Mouse (Mus musculus) stomach, postnatal 0 days (tissue): ENCODE results near the gene Pde4b. TPM values are rescaled to one million over a fixed set of nuclear protein-coding genes. Genes with fewer than 3 reads are reported as not detected.

Source experiments
- ATAC-seq: fragments of 200-750 bp; cut with Nextera tagmentation; 2 replicates; pipeline ENCODE4 v1.8.0; 2017; ENCODE audit not compliant: low FRiP score, low TSS enrichment
- DNase-seq: peaks from one replicate; pipeline ENCODE4 v3.0.0-alpha.2; 2016; ENCODE audit warnings: low spot score
- H3K27ac ChIP-seq: fragments of 300-500 bp; sonication (generic); replicated peaks from 2 replicates; pipeline ENCODE4 v1.5.1; 2014; ENCODE audit warnings: mild to moderate bottlenecking, control low read depth
- H3K27me3 ChIP-seq: fragments of 300-500 bp; sonication (generic); 2 replicates; pipeline ENCODE4 v1.6.1; 2014; ENCODE audit warnings: low read length; ENCODE audit not compliant: control insufficient read depth, insufficient read depth
- H3K36me3 ChIP-seq: fragments of 300-500 bp; sonication (generic); 2 replicates; pipeline ENCODE4 v1.6.1; 2014; ENCODE audit warnings: low read length, mixed read lengths; ENCODE audit not compliant: control insufficient read depth, insufficient read depth
- H3K4me1 ChIP-seq: fragments of 300-500 bp; sonication (generic); replicated peaks from 2 replicates; pipeline ENCODE4 v1.6.1; 2014; ENCODE audit warnings: antibody characterized with exemption; ENCODE audit not compliant: control insufficient read depth, insufficient read depth
- H3K4me2 ChIP-seq: fragments of 300-500 bp; sonication (generic); replicated peaks from 2 replicates; pipeline ENCODE4 v1.6.1; 2014; ENCODE audit warnings: low read depth, mild to moderate bottlenecking, control low read depth, moderate library complexity
- H3K4me3 ChIP-seq: fragments of 300-500 bp; sonication (generic); 2 replicates; pipeline ENCODE4 v1.5.1; 2014; ENCODE audit warnings: low read depth, low read length, control low read depth
- H3K9ac ChIP-seq: fragments of 300-500 bp; sonication (generic); 2 replicates; pipeline ENCODE4 v1.6.1; 2014; ENCODE audit warnings: mild to moderate bottlenecking, low read length, control low read depth, mixed read lengths
- H3K9me3 ChIP-seq: fragments of 300-500 bp; sonication (generic); 2 replicates; pipeline ENCODE4 v1.6.1; 2016; ENCODE audit warnings: low read length; ENCODE audit not compliant: control insufficient read depth
- CTCF ChIP-seq: IDR thresholded peaks from 2 replicates; pipeline ENCODE4 v1.5.1; 2016; ENCODE audit warnings: antibody characterized with exemption, low read depth, mild to moderate bottlenecking, moderate library complexity
- EP300 ChIP-seq: optimal IDR thresholded peaks from 2 replicates; pipeline ENCODE3; 2016; ENCODE audit warnings: antibody characterized with exemption
- WGBS: fragments of 180-500 bp; shearing (Covaris S2); extraction: QIAGEN DNeasy Blood & Tissue Kit; methylation state at CpG from one replicate; pipeline ENCODE4 v1.1.7; 2014; 5-methylcytosine and 5-hydroxymethylcytosine counted together
- polyA plus RNA-seq: library from polyadenylated mRNA; unstranded; fragments of >200 nt; fragmentation: Nextera tagmentation; extraction: Ambion mirVana; gene quantifications from 2 replicates; pipeline ENCODE4 v1.2.1, GENCODE M21; 2015

The Pde4b gene
- polyA plus RNA-seq, 1 experiment from 2014 or later: 9.1 TPM

DNA sequence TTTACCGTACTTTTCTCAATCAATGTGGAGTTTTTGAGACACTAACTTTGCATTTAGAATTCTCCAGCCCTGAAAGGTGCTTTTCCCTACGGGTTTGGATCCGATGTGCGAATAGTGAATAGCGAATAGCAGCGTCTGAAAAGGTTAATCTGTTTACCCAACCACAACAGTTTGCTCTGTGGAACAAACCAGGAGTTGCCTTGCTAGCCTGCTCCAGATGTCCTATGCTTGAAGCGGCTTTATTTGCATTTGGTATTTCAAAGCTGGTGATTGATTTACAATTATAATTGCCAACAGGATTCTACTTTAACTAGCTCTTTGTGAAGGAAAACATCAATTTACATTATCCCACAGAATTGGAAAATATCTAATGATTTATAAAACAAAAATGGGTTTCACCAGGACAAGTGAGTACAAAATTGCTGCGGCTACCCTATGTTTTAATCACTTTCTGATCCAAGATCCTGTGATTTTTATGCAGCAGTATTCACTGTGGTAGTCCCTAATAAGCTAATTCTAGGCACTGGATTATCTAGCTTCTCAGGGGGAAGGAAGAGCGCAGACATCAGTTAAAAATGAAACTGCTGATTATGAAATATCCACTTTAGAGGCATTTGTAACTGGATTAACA lies 280.9 kb downstream of the Pde4b start:
- Histone ChIP-seq H3K4me2 (no peak overlapping the region), H3K9ac (no peak overlapping the region), H3K4me1 (no peaks in the 10 kb centered on the region), H3K36me3 (no peaks in the 10 kb centered on the region), H3K4me3 (no peak overlapping the region), H3K27me3 (no peaks in the 10 kb centered on the region), H3K27ac (no peak overlapping the region), H3K9me3 (no peaks in the 10 kb centered on the region)
- ATAC-seq (no peak), DNase-seq (no peak)
- 46% methylated on average over 9 of the region's 9 CpGs for WGBS
- TF ChIP-seq EP300: no peak
- no peak for TF ChIP-seq CTCF

DNA sequence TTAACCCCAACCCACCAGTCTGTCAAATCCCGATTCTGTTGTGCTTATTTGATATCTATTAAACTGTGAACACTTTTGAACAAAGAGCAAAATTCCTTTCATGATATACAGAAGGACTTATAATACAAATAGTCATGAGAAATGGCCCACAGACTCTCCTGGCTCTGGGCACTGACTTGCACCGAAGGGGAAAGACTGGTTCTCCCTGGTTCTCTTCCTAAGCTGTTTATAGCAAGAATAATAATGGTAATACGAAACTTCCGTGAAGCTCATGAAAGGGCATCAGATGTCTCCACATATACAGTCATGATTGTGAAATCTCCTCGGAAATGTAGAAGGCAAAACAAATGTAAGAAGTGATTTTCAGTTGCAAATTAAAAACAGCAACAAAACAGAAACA lies 287.3 kb downstream of the Pde4b start:
- WGBS: 37% methylated on average over 5 of the region's 5 CpGs
- DNase-seq (no peak), ATAC-seq (no peak)
- Histone ChIP-seq H3K4me3 (no peak overlapping the region), H3K4me1 (no peaks in the 10 kb centered on the region), H3K27me3 (no peaks in the 10 kb centered on the region), H3K27ac (no peak overlapping the region), H3K4me2 (no peak overlapping the region), H3K9me3 (no peaks in the 10 kb centered on the region), H3K36me3 (no peaks in the 10 kb centered on the region), H3K9ac (no peak overlapping the region)
- TF ChIP-seq CTCF: no peak

DNA sequence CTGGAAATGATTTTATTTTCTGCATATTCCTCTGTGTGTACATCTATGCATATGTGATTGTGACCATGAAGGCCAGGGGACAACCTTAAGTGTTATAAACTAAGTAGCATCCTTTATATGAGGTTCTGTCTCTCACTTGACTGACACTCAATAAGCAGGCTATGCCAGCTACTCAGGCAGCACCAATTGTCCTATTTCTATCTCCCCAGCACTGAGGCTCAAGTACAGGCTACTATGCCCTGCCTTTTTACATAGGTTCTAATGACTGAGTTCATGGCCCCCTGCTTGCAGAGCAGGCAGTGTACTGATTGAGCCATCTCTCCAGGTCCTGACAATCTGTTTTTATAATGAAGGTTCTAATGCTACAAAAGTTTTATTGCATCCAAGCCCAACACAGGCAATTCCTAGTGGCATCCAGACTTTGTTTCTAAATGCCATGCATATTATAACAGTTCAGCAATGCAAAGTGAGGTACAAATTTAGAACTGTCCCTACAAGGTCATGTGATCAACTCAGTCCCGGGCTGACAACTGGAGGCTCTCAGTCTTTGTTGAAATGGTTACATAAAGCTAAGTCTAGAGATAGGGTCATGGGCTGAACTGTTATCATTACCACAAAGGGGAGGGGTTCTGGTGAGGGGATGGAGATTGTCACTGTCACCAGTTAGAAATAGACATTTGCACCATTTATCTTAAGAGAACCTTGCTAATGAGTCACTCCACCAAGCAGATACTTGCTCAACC lies 295.6 kb downstream of the Pde4b start:
- no peak for ATAC-seq
- DNase-seq: no peak
- WGBS: 43% methylated on average over 1 of the region's 1 CpGs
- Histone ChIP-seq H3K27me3 (no peaks in the 10 kb centered on the region), H3K9ac (no peak overlapping the region), H3K27ac (no peak overlapping the region), H3K36me3 (no peaks in the 10 kb centered on the region), H3K4me3 (no peak overlapping the region), H3K4me2 (no peak overlapping the region), H3K4me1 (no peaks in the 10 kb centered on the region), H3K9me3 (no peaks in the 10 kb centered on the region)
- TF ChIP-seq CTCF (no peak), EP300 (no peak)

DNA sequence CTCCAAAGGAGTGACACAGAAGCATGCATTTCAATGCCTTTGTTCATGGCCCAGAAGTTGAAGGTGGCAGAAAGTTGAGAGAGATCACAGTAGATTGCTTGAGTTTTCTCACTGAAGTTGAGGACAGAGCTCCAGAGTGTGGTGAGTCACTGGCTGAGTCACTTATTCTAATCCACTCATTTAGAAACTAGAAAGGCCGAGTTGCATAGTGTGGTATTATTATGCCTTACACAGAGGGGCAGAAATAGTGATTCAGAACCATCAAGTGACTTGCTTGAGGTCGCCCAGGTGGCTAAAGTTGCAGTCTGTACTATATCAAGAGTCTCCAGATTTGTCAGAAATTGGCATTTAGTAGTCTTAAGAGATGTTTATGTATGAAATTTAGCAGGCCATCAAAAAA lies 306.3 kb downstream of the Pde4b start:
- no peaks in the 10 kb centered on the region for H3K36me3 ChIP-seq
- no peak overlapping the region for H3K4me3 ChIP-seq
- no peaks in the 10 kb centered on the region for H3K9me3 ChIP-seq
- ATAC-seq (no peak), DNase-seq (no peak)
- TF ChIP-seq CTCF (no peak), EP300 (no peak)
- 47% methylated on average over 2 of the region's 2 CpGs for WGBS
- H3K9ac ChIP-seq: no peak overlapping the region
- no peak overlapping the region for H3K27ac ChIP-seq
- no peak overlapping the region for H3K4me2 ChIP-seq
- H3K27me3 ChIP-seq: no peaks in the 10 kb centered on the region
- no peaks in the 10 kb centered on the region for H3K4me1 ChIP-seq

DNA sequence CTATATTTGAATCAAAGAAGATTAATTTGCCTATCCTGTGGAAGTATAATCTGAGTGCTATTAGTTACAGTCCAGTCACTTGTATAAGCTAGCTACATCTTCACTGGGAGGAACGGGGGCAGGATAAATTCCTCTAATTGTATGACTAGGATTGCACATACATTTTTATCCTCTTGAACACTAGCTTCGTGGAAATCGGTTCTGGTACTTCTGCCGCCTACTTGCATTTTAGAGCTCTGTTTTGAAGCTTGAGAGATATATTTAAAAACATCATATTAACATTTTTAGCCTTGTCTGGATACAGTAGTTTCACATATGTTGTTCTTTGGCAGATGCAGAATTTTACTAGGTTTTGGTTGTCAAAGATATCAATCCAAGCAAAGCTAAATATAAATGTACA lies 310.0 kb downstream of the Pde4b start:
- WGBS: 81% methylated on average over 4 of the region's 4 CpGs

DNA sequence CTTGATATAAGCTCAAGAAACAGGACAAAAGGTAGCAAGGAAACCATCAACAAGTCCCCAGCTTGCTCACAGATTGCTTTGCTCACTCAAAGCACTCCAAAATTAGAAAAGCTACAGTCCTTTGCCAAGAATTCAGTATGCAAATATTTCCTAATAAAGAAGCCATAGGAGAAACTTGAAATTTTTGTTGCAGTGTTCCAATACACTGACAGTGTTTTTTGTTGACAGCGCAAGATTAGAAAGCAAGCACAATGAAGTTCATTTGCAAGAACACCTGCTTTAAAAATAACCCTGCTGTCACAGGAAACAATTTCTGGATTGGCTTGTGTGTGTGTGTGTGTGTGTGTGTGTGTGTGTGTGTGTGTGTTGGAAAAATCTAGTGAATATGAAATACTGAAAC lies 311.2 kb downstream of the Pde4b start:
- Histone ChIP-seq H3K9ac (no peak overlapping the region), H3K4me3 (no peak overlapping the region), H3K36me3 (no peaks in the 10 kb centered on the region), H3K4me2 (no peak overlapping the region), H3K4me1 (no peaks in the 10 kb centered on the region), H3K27ac (no peak overlapping the region), H3K9me3 (no peaks in the 10 kb centered on the region), H3K27me3 (no peaks in the 10 kb centered on the region)
- DNase-seq (no peak), ATAC-seq (no peak)
- no peak for TF ChIP-seq CTCF
- TF ChIP-seq EP300: no peak
- WGBS: 93% methylated on average over 1 of the region's 1 CpGs

More for the DNA sequence above, 310.0 kb downstream of the Pde4b start:
- Histone ChIP-seq H3K27me3 (no peaks in the 10 kb centered on the region), H3K4me2 (no peak overlapping the region), H3K27ac (no peak overlapping the region), H3K4me3 (no peak overlapping the region), H3K9ac (no peak overlapping the region), H3K4me1 (no peaks in the 10 kb centered on the region), H3K9me3 (no peaks in the 10 kb centered on the region), H3K36me3 (no peaks in the 10 kb centered on the region)
- DNase-seq (no peak), ATAC-seq (no peak)
- TF ChIP-seq CTCF: no peak
- no peak for TF ChIP-seq EP300
